Mouse (Mus musculus): ENCODE results near the gene Raet1d.
"Not testable (repeated sequence)": the region's sequence is repeated elsewhere in the genome, so short reads cannot be mapped to it uniquely, and the experiment has no call there.

The Raet1d gene

GRCm38 (mm10) chr10:22360252-22360651 lies at the start of gene Raet1d:
Gene Raet1d (plus strand): TSS chr10:22360552.
- not testable (repeated sequence) for DNase-seq (ENCODE audit: low spot score in 2 of 2)

DNA sequence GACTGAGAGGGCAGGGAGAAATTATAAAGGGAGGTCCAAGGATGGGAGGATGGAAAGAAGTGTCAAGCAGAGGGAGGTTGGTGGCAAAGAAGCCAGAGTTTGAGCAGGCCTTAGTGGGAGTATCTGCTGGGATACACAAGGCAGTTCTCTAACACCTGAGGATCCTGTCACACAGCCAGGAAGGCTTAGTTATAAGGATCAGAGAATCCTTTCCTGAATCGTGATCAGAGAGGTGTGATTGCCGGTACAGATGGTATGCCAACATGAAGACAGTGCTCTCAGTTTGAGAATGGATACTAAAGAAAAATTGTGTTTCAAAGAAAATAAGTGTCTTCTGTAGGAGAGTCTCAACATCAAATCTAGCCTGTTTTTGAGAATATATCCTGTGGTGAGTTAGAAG lies 37.5 kb upstream of the Raet1d start:
- DNase-seq (ENCODE audit: low spot score in 2 of 2) = no peak

DNA sequence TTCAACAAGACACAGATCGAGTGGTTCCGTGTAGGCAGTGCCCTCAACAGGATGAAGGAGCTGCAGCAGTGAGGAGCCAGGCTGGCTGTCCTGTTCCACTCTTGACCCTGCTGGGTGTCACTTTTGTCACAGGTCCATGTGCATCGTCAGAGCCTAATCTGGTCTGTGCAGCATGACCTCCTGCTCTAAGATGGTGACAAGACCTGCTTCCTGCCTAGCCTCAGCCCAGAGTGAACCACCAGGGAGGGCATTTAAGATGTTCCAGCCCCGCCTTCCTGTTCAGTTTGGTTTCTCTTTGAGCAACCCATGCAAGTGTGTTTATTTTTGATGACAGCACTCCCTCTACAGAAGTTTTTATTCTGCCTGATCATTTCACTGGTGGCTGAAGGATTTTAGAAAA lies 14.6 kb upstream of the Raet1d start:
- DNase-seq (ENCODE audit: low spot score in 2 of 2) = not testable (repeated sequence)

- DNase-seq (ENCODE audit: low spot score in 2 of 2) = not testable (repeated sequence)
Measured at GRCm38 (mm10) chr10:22353548-22354195, 6.7 kb upstream of the Raet1d start.

GRCm38 (mm10) chr10:22354196-22354574 lies 6.2 kb upstream of the Raet1d start:
- not testable (repeated sequence) for DNase-seq (ENCODE audit: low spot score in 2 of 2)

DNA sequence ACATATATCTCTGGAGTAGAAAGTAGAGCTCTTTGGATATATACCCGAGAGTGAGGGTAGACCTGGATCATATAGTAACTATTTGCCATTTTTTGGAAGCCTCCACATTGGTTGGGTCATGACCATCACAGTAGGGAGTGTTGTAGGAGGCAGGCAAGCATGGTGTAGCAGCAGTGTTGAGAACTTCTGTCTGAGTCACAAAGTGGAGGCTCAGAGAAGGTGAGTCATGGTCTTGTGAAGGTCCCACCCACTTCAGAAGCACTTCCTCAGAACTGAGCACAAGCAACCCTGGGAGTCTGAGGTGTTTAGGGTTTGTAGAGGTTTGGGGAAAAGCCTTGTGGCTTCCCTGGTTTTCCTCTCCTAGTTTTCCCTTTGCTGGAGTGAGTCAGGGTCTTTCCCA lies 3.0 kb upstream of the Raet1d start:
- not testable (repeated sequence) for DNase-seq (ENCODE audit: low spot score in 2 of 2)

DNA sequence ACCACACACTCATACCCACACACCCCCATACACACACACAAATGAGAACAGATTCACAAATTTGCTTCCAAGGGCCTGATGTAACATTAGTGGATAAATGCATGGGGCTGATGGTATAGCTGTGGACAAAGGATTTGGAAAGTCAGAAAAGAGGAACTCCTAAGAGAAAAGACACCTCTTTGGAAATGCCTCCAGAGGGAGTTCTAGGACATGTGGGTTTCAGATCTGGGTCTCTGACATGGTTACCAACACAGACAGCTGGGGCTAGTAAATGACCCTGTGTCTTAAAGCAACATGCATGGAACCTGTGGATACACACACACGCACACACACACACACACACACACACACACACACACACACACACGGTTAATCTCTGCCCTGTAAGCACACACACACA lies 605 bp downstream of the Raet1d start:
- not testable (repeated sequence) for DNase-seq (ENCODE audit: low spot score in 2 of 2)

DNA sequence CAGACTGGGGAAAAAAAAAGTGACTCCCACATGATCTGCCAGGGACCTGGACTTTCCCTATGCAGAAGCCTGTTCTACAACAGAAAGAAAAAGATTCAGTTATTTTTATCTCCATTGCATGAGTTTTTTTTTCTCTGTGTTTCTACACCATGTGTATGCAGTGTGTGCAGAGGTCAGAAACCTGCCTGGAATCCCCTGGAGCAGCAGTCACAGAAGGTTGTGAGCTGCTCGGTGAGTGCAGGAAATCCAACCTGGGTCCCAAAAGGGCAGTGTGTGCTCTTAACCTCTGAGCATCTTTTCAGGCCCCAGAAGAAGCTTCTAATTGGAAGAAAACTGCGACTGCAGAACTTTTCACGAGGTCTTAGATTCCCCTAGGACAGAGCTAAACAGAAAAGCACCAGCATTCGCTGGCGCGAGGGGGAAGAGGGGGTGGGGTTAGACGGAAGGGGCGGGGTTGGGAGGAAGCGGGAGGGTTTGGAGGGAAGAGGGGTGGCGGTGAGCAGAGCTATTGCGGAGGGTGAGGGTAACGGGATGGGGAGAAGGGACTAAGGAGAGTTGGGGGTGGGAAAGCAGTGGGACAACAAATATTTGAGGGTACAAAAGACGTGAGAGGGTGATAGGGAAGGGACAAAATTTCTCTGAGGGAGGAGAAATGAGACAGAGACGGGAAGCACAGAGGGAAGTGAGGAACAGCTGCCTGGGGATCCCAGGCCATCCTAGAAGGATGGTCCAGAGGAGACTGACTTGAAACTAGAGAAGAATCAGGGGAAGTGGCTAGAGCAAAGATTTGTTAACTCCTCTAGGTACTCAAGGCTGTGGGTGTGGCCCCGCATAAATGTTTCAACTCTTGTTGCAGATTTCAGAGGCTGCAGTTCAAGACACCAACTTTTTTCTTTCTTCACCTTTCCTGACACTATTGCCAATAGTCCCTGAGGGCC lies 1.3 kb downstream of the Raet1d start:
- not testable (repeated sequence) for DNase-seq (ENCODE audit: low spot score in 2 of 2)

- not testable (repeated sequence) for DNase-seq (ENCODE audit: low spot score in 2 of 2)
Measured at GRCm38 (mm10) chr10:22362466-22362865, 2.1 kb downstream of the Raet1d start.

- DNase-seq (ENCODE audit: low spot score in 2 of 2) = not testable (repeated sequence)
Measured at GRCm38 (mm10) chr10:22364915-22365314, 4.6 kb downstream of the Raet1d start.

DNA sequence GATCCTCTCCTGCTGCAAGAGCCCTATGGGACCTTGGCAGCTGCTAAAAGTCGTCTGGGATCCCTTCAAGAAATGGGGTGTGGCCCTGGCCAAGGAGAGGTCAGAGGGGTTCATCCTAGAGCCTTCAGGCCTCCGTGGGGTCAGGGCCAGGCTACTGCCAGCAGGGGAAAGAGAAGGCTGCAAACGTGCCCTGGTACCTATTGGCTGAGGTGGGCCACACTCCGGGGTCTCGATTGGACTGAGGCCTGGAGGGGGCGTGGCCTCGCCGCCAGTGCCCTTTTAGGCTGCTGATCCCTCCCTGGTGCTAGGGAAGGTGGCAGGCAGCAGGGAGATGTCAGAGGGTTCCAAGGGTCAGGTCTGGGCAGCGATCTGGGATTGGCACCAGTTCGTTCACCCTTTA lies 20.9 kb downstream of the Raet1d start:
- DNase-seq (ENCODE audit: low spot score in 2 of 2) = not testable (repeated sequence)

GRCm38 (mm10) chr10:22390146-22390545 lies 29.8 kb downstream of the Raet1d start:
- not testable (repeated sequence) for DNase-seq (ENCODE audit: low spot score in 2 of 2)

GRCm38 (mm10) chr10:22391616-22392015 lies 31.3 kb downstream of the Raet1d start:
- not testable (repeated sequence) for DNase-seq (ENCODE audit: low spot score in 2 of 2)

DNA sequence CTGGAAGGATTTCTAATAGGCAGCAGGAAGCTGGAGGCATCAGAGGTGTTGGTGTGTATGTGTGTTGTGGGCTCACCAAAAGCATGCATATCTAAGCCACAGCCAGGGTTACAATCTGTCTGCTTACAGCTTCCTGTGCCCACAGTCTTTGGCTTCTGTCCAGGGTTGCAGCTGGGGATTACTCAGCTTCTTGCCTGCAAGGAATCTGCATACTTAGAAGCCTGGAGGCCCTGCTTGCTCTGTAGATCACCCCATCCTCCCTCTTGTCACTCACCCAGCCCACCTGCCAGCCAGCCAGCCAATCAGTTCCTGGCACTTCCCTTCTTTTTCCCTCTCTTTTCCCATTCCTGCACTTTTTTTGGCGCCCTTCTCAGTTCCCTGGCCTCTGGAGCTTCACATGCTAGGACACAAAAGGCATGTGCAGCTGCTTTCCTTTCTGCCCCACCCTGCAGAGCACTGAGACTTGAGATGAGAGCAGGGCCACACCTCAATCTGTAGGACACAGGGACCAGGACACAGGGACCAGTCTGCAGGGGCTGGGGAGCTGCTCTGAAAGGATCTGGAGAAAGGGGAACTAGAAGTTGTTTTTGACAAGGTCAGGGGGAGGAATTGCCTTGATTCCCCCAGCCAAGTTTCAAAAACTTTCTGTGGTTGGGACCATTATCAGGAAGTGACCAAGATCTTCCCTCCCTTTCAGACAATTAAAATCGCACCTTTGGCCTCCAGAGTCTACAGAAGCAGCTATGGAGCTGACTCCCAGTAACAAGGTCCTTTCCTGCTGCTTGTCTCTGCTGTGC lies 32.9 kb downstream of the Raet1d start:
- DNase-seq (ENCODE audit: low spot score in 2 of 2) = not testable (repeated sequence)

- not testable (repeated sequence) for DNase-seq (ENCODE audit: low spot score in 2 of 2)
Measured at GRCm38 (mm10) chr10:22396680-22397079, 36.3 kb downstream of the Raet1d start.

- DNase-seq (ENCODE audit: low spot score in 2 of 2) = peak; percentile 40 to 69
Measured at GRCm38 (mm10) chr10:22402225-22402917, 42.0 kb downstream of the Raet1d start.

GRCm38 (mm10) chr10:22413702-22414494 lies 53.5 kb downstream of the Raet1d start:
- not testable (repeated sequence) for DNase-seq (ENCODE audit: low spot score in 2 of 2)
